Mouse (Mus musculus) monocyte, adult 2 months (primary cell): Measurements from ENCODE around the gene Gm26938.

Source experiments
- DNase-seq, 2 experiments: peaks; one replicate each; pipeline ENCODE4 v3.0.0; 2022; ENCODE audit warnings: low spot score in 2 of 2, low read depth in 1 of 2

Gm26938 gene

DNA sequence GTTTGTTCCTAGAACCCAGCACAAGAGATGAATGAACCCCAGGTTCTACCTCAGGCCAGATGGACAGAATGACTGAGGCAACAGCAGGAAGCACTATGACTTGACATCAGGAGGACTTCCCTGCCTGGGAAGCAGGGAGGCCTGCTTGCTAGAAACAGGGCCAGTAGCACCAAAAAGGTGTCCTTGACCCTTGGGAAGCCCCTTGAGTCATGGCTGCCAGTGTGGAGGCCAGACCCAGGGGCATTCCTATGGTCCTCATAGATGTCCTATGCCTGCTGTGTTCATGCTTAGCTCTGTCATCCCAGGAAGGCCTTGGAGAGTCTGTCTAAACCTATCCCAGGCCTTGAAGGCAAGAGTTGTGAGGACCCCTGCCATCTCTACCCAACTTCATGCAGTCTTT, 9.8 kb downstream of the Gm26938 start:
- DNase-seq, result no peak

DNA sequence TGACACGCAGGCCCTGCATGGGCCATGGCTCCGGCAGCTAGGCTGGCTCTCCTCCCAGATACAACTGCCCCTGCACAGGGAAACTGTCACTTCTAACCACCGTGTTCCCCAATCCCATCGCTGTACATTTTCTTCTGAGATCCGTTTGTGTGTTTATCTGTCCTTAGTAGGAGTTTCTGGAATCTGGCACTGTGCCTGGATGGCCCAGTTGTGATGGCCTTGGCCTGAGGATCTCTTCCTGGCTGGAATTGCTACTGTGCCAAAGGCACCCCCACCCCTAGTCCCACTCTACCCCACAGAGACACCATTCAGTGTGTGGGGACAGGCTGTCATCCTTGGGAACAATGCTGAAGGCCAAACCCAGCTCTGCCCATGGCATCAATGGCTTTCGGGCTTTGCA, 10.2 kb downstream of the Gm26938 start:
- DNase-seq, result no peak

DNA sequence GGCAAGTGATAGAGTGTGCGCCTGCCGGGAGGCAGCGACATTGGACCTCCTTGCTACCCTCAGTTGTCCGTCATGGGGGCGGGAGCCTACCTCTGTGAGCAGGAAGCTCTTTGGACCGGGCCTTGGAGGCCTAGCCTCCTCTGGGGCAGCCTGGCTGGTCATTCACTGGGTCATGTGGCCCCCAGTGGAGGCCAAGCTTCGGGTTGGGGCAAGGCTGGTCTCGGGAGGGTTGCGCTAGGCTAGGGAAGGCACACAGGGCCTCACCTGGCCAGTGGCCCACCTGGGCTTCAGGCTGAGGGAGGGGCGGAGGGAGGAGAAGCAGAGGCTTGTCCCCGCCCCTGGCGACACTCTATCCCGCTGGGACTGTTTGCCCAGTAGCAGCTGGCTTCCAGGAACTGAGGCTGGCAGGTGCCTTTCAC, 12.2 kb downstream of the Gm26938 start:
- DNase-seq, result no peak

DNA sequence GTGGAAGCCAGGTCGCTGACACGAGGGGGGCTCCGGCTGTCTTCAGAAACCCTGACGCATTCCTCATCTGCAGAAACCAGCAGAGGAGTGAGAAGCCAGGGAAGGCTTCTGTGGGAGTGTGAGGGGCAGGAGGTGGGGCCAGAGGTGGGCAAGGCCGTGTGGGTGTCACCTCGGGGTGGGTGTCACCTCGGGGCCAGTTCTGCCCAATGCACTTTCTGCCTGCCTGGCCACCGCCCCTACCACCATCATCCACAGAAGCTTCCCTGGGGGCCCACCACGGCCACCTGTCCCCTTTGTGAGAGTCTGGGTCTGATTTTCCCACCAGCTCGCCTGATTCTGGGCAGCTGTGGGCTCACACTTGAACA, 13.1 kb downstream of the Gm26938 start:
- DNase-seq, result no peak

DNA sequence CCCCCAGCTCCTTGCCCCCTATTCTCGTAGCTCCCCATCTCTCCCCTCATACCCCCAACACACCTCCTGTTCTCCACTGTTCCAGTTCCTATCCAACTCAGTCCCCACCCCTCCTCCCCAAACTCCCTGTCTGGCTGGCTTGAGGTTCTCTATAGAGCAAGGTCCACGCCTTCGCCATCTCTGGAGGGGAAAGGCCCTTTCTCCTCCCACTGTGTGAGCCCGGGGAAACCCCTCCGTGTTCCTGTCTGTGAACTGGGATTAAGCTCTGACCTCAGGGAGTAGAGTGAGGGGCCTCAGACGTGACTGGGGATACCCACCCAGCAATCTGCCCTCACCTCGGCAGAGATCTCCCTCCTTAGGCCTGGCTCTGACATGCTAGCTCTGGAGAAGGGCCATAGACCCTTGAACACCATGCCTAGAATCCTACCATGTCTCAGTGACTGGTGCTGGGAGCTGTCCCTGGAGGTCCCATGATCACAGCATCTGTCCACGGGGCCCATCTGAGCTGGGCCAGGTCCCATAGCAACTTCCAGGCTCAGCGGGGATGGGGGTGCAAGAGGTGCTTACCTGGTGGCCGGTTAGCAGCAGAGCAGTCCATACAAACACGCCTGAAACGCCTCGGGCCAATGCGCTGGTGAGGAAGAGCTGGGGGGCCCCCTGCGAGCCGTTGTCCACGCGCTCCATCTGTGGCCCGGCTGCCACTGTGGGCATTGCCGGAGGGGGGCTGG, 13.6 kb downstream of the Gm26938 start:
- DNase-seq, result no peak

DNA sequence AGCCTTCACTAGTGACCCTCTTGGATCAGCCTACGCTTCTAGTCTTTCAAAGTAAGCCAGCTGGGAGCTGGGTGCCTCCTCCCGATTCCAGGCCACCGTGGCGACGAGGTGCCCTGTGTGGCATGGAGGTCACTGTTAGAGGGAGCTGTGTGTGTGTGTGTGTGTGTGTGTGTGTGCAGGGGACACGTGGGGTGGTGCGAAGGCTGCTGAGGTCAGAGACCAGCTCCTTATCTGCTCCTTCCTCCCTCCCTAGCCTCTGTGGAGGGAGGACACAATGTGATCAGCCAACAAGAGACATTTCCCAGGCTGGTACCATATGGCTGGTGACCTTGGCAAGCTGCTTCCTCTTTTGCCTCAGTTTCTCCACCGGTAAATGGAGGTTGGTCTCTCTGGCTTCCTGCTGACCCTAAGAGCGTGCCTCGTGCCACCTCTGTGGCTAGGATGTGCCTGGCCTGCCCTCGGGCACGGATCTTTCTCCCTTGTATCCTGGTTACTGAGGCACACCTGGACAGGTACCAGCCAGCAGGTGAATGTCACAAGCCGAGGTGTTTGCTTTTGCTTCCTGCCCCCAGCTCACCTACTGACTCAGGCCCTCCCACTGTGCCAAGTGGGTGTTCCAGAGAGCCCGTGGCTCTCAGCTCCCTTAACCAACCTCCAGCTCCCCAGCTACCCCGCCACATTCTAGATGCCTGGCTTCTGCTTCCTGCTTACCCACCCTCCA, 14.4 kb downstream of the Gm26938 start:
- no peak for DNase-seq

DNA sequence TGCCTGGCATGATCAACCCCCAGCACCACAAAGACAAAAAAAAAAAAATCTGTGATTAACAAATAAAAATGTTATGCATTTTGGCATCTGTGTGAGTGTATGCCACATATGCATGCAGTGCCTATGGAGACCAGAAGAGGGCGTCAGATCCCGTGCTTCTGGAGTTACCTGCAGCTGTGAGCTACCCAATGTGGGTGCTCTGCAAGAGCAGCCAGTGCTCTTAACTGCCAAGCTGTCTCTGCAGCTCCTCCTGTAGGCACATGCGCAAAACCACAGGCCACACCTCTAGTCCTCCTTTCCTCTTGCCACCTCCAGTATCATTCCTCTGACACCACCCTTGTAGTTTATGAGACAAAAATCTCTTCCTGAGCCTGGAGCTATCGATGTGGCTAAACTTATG, 16.8 kb downstream of the Gm26938 start:
- DNase-seq, result no peak

DNA sequence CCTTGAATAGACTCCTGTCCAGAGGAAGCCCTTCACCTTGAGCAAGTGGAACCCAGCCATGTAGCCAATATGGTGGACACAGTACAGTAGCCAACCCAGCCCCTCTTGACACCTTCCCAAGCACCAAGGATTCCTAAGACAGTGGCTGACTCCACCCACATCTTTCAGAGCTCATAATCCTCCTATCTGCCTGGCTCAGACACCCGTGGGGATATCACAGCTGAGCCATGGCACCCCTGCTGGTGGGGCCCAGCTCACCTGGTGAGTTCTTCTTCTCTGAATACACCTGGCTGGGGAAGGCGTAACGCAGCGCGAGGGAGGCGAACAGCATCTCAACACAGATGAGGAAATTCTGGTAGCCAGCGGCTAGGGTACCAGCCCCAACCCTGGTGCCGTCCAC, 20.3 kb downstream of the Gm26938 start:
- DNase-seq, result no peak

DNA sequence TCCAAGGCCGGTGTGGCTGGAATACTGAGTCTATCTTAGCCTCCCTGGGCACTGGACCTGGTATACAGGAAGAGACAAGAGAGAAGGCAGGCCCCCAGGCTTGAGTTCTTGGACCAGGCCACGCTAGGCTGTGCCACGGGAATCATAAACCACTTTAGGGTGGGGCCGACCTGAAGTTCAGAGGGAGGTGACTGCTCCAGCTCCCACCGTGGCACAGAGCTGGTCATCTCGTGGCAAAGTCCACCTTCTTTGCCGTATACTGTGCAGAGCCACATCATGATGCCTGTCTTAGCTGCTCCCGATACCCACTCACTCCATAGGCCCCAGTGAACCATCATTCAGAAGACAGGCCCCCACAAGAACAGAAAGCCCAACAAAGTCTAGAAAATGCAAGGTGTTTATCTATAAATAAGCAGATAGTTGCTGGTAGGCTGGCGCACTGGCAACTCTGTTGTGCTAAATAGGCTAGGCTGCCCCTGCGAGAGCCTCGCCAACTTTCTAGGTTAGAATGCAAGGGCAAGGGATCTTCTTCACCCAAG, 21.6 kb downstream of the Gm26938 start:
- no peak for DNase-seq

DNA sequence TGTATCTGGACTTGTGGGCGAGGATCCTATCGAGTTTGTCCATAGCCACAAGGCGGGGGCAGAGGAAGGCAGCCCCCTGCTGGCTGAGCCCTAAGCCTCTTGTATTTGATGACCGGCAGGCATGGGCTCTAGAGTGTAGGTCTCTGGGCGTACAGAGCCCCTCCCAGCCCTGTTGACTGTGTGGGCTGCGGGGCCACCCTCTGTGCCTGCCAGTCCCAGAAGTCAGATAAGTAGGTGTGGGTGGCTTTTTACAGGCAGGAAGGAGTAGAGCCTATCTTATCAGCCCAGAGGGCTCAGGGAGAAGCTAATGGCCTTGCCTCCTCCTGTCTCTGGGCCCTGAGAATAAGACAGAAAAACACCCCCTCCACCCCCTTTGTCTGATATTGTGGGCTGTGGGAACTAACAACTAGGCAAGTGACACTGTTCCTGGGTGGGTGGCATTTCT, 22.1 kb downstream of the Gm26938 start:
- no peak for DNase-seq

DNA sequence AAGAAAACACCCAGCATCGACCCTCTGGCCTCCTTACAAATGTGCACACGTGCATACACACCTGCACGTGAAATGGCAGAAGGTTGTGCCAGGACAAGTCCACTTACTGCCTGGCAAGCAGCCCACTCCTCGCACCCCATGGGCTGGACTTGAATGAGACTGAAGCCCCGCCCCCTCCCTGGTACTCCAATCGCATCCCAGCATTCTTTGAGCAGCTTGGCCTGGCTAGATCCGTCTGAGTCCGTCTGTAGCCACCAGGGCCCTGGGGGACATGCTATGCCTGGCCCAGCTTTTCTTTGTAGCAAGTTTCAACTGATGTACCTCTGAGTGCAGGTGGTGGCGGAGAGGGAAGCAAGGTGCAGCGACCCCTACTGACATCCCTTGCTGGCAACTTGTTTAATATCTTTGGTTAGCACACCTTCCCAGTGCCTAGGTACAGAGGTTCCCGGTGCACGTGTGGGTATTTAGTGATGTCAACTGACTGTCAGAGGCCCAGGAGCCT, 22.6 kb downstream of the Gm26938 start:
- no peak for DNase-seq

DNA sequence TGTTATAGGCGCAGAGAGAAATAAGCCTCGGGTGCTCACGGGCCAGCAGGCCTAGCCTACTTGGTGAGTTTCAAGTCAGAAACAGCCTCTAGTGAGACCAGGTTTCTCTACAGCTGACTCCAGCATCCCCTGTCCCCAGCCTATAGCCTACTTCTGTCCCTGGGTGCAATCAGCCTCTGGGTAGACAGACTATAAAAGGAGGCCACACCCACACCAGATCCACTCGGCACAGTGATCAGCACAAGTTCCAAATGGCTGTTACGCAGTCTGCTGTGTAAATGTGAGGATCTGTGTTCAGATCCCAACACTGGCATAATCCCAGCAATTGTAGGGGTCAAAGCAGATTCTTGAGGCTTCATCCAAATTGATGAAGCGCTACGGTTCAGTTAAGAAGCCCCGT, 23.0 kb downstream of the Gm26938 start:
- DNase-seq, result no peak

DNA sequence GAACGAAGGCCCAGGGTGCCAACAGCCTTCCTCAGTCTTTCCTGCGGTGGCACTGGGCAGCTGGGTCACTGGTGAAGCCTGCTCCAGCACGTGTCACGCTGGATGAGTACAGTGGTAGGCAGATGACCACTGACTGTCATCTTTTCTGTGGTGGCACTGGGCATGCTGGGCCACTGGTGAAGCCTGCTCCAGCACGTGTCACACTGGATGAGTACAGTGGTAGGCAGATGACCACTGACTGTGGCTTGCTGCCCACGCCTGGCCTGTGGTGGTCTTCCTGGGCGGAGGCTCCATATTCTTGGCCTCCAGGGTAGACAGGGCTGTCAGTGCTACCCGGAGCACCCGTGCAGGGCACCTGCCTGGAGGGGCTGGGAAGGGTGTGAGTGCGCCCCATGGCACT, 24.3 kb downstream of the Gm26938 start:
- DNase-seq, result no peak

DNA sequence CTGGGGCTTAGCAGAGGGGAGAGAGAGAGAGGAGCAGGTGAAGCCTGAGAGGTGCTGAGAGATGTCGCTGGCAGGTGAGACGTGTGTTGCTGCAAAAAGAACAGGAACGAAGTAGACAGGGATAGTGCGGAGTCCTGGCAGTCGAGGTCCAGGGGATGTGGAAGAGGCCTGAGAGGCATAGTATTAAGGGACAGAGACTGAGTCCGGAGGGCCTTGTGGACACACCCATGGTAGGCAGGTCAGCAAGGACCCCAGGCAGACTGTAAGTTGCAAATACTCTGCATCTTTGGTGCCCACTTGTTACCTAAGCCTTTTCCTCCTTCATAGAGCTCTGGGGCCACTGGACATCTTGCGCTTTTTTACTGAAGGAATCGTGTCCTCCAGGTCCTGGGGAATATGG, 25.0 kb downstream of the Gm26938 start:
- DNase-seq, result no peak

DNA sequence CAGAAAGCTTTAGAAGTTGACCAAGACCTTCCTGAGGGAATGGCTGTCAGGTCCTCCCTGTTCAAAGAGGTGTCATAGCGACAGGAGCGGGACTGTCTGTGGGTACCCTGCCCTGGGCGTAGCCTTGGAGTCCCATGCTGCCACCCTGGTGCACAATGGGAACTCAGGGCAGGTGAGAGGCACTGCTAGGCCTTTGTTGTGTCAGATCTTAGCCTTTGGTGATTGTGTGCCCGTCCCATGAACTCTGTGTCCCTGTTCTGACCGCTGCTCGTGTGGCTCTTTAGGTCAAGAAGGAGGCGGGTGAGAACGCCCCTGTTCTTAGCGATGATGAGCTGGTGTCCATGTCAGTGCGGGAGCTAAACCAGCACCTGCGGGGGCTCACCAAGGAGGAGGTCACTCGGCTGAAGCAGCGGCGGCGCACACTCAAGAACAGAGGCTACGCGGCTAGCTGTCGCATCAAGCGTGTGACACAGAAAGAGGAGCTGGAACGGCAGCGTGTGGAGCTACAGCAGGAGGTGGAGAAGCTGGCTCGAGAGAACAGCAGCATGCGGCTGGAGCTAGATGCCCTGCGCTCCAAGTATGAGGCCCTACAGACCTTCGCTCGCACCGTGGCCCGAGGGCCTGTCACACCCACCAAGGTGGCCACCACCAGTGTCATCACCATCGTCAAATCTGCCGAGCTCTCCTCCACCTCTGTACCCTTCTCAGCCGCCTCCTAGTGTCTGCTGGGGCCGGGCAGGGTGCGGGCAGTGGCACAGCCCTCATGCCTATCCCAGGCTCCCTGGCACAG, 26.2 kb downstream of the Gm26938 start:
- no peak for DNase-seq

DNA sequence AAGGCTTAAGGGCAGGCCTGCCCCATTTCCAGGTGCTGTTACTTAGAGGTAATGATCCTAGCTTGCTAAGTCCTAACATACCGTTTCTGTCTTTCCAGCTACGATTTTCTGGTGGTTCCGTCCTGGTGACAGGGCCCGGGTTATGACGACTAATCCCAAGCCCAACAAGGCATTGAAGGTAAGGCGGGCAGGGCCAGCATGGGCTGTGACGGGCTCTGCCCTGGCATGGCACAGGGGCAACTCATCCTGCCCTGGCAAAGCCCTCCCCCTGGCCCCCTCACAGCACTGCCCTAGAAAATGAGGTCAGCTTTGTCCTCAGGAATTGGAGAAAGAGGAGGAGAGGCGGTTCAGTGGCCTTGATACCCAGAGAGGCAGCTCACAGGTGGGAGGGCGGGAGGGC, 27.2 kb downstream of the Gm26938 start:
- DNase-seq, result no peak

DNA sequence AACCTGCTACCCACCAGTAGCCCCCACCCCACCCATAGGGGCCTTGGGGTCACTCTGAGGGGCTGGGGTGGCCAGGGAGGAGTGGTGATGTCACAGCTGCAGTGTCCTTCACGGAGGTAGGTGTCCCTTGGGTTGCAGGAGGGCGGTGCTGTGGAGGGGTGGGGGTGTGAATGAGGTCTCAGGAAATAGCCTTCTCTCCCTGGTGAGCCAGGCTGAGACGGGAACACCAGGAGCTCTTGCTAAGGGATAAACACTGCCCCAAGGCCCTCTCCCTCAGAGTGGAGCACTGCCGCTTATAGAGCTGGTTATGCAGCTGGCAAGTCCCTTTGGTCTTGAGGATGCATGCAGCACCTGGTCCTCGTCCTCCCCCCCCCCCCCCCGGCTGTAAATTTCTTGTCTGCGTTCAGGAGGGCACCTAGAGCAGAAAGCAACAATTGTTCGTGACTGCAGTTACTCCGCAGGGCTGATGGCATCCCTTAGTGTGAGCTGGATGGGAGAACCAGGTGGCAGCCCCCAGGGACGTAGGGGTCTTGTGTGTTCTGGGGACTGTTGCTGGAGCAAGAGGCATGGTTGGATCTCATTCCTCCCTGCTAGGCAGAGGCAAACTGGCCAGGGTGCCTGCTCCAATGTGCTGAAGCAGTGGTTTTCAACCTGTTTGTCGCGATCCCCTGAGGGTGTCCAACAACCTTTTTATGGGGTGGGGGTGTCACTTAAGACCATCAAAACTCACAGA, 27.9 kb downstream of the Gm26938 start:
- no peak for DNase-seq

DNA sequence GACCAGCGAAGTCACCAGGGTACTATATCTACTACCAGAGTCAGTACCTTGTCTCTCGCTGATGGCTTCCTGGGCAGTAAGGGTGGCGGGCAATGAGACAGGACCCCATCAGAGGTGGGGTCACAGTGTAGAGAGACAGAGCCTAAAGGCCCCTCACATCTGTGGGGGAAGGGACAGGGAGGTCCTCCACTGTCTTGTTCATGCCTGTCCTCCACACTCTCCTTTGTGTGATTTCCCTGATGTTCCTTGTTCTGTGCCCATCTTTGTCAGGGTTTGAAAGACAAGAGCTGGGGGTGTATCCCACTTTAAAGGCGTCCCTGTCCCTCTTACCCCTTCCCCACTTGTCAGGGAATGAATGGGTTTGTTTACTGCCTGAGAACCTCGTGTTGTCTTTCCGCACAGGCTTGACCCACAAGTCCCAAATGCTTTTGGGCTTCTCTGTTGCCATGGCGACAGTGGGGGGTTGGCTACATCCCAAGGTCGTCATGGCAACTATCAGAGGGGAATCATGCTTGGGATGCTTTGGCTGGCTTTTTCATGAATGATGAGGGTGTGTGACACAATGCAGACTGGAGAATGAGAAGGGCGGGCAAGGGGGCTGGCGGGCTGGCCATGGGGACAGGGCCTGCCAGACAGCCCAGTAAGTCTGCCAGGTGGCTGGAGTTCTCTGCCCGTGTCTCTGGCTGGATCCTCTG, 28.6 kb downstream of the Gm26938 start:
- no peak for DNase-seq

DNA sequence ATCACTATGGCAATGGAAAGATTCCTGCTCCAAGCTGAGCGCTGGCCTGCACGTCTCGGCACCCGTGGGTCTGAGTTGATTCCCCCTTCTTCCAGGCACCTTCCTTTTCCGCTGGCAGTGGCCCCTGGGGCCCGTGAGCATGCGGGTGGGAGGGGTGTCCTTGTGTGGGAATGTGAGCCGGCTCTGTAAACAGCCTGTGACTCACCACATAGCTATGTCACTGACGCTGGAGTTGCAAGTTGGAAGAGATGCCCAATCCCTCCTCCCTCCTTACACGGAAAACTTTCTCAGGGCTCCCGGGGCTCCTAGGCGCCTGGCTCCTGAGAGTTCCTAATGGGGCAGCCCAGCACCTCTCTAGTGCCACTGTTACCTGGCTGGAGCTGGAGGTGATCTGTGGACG, 29.3 kb downstream of the Gm26938 start:
- DNase-seq, result no peak

DNA sequence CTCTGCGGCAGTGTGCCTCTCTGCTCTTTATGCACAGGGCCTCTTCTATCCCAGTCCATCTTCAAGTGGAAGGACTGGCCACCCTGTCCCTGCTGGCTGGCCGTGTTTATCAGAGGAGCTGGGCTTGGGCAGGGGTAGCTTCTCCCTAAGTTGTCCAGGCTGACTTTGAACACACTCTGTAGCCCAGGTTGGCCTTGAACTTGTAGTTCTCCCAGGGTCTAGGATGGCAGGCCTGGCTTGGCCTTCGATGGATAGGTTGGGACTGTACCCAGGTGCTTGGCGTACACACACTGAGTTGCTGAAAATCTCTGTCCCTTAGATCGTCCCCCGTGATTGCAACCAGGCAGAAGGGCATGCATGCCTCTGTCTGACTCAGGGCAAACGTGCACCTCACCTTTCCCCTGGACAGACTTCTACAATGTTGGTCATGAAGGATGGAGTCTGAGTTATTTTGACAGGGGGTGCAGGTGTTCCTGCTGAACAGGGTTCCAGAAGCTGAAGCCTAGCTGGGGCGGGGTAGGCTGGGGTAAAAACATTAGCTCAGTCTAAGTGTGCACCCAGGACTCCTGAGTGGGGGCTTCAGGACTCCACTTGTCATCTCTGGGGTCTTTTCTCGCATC, 30.1 kb downstream of the Gm26938 start:
- no peak for DNase-seq
